Mouse (Mus musculus) adipocyte (in vitro differentiated cells): Measurements from ENCODE around the gene Kcnq1.

Experiments
- DNase-seq: peaks from one replicate; pipeline ENCODE4 v3.0.0-alpha.2; 2016; ENCODE audit warnings: low spot score

The Kcnq1 gene

GRCm38 (mm10) chr7:143136561-143136960 lies 30.4 kb downstream of the Kcnq1 start:
- DNase-seq: no peak

GRCm38 (mm10) chr7:143138789-143139188 lies 32.6 kb downstream of the Kcnq1 start:
- peak; percentile 64 for DNase-seq

- DNase-seq: no peak
Measured at GRCm38 (mm10) chr7:143139932-143140331, 33.8 kb downstream of the Kcnq1 start.

- DNase-seq: no peak
Measured at GRCm38 (mm10) chr7:143142680-143143079, 36.5 kb downstream of the Kcnq1 start.

GRCm38 (mm10) chr7:143147015-143147414 lies 40.9 kb downstream of the Kcnq1 start:
- no peak for DNase-seq

- DNase-seq: peak; percentile 42
Measured at GRCm38 (mm10) chr7:143151171-143151570, 45.0 kb downstream of the Kcnq1 start.

- peak; percentile 14 for DNase-seq
Measured at GRCm38 (mm10) chr7:143152350-143152749, 46.2 kb downstream of the Kcnq1 start.

- DNase-seq: peak; percentile 78
Measured at GRCm38 (mm10) chr7:143153915-143154373, 47.8 kb downstream of the Kcnq1 start.

- no peak for DNase-seq
Measured at GRCm38 (mm10) chr7:143154458-143154871, 48.3 kb downstream of the Kcnq1 start.

- no peak for DNase-seq
Measured at GRCm38 (mm10) chr7:143155257-143155656, 49.1 kb downstream of the Kcnq1 start.

- DNase-seq: no peak
Measured at GRCm38 (mm10) chr7:143158690-143159425, 52.7 kb downstream of the Kcnq1 start.

GRCm38 (mm10) chr7:143159446-143159845 lies 53.3 kb downstream of the Kcnq1 start:
- no peak for DNase-seq

- DNase-seq: no peak
Measured at GRCm38 (mm10) chr7:143160057-143160456, 53.9 kb downstream of the Kcnq1 start.

- no peak for DNase-seq
Measured at GRCm38 (mm10) chr7:143162051-143162450, 55.9 kb downstream of the Kcnq1 start.

GRCm38 (mm10) chr7:143164074-143164473 lies 57.9 kb downstream of the Kcnq1 start:
- no peak for DNase-seq

- no peak for DNase-seq
Measured at GRCm38 (mm10) chr7:143165687-143166265, 59.6 kb downstream of the Kcnq1 start.

- DNase-seq: no peak
Measured at GRCm38 (mm10) chr7:143167275-143167674, 61.1 kb downstream of the Kcnq1 start.

GRCm38 (mm10) chr7:143169371-143169770 lies 63.2 kb downstream of the Kcnq1 start:
- DNase-seq: no peak

GRCm38 (mm10) chr7:143172914-143173547 lies 66.9 kb downstream of the Kcnq1 start:
- no peak for DNase-seq

- no peak for DNase-seq
Measured at GRCm38 (mm10) chr7:143174633-143175032, 68.5 kb downstream of the Kcnq1 start.

- no peak for DNase-seq
Measured at GRCm38 (mm10) chr7:143178831-143179230, 72.7 kb downstream of the Kcnq1 start.

- DNase-seq: peak; percentile 10
Measured at GRCm38 (mm10) chr7:143180761-143181160, 74.6 kb downstream of the Kcnq1 start.

- no peak for DNase-seq
Measured at GRCm38 (mm10) chr7:143181311-143181710, 75.1 kb downstream of the Kcnq1 start.
